Mouse (Mus musculus): ENCODE results near the gene Tet2.

DNA sequence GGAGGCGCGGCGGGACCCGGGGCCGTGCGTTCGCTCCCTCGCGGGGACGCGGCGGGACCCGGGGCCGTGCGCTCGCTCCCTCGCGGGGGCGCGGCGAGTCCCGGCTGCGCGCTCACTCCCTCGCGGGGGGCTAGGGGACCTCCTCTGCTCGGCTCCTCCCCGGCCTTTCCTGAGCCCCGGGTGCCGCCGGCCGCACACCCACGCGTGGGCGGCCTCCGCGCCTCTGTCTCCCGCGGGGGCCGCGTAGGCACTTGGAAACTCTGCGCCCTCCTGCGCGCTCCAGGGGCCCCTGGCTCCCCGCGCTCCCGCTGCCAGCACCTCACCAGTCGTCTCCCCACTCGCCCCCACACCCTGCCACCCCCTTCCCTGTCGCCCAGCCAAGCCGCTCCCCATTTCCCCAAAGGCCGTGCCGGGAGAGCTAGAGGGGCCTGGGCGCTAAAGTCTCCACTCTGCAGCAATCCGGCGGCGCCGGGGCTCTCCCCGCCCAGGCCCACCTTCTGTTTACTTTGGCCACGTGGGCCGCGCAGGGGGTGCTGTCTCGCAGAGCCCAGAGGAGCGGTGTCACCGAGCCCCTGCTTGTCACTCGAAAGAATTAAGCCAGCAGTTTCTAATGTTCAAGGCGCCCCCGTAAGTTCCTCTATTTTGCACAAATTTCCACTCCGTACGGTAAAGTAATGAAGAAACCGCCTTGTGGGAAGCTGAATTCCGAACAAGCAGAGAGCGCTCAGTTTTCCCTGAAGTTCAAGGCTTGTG is at the start of gene Tet2:
- no peak for TF ChIP-seq CTCF (IDR thresholded peaks at IDR 0.05)
- TF ChIP-seq POLR2A (IDR thresholded peaks at IDR 0.05; ENCODE audit: insufficient read depth, low read depth, low read length), result no peak
- TF ChIP-seq EP300 (IDR thresholded peaks at IDR 0.05; ENCODE audit: insufficient read depth, low read depth, low read length), result no peak

Data from heart, adult 2 months (tissue).